Mouse (Mus musculus): ENCODE data around the gene Spcs1. TPM values are rescaled to one million over a fixed set of nuclear protein-coding genes. Genes with fewer than 3 reads are reported as not detected.
A peak's percentile ranks its signal among the peaks of the same experiment; 100 is the strongest.

The Spcs1 gene
- total RNA-seq (2014; fragmentation: Nextera tagmentation) (188 and 214 TPM in 2 replicates), total RNA-seq (2017) (91.6 and 97.9 TPM in 2 replicates)

DNA sequence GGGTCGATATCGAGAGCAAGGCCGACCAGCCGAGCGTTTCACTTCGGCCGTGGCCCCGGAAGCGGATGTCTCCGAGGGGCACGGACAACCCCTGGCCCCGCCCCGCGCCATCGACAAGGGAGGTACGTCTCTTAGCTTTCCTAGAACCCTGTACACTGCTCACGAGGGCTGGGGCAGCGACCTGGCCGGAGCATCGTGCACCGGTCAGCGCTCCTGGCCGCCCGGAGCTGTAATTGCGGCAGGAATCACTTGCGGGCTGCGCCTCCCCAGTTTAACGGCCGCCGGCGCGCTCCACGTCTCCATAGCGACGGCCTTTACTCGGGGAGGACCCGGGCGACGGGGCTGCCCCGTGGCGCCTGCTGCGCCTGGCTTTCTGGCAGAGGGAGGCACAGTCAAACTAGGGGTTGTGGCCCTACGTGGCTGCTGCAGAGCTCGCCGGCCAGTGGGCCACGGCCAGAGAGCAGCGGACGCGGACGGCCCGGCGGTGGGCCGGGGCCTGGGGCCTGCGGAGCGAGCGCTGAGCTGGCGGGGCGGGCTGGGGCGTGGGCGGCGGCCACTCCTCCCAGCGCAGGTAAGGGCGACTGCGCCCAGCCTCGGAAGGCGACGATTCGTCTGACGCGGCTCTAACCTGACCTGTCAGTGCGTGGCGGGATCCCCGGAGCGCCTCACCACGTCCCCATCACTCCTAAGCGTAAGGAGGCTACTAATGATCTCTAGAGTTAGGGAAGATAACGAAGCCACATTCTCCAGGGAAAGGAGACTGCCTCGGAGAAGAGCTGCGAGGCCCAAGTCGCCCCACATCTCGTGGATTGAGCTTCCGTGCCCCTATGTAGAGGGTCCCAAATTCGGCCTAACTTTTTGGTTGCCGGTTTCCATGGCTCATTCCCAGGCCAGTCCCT is at the start of gene Spcs1, which contains the start of gene Glt8d1:
Gene Spcs1, minus strand, starts transcription at position 366 of the 899 bp plus-strand sequence.
Gene Glt8d1, plus strand, starts transcription at position 94 of the 899 bp plus-strand sequence.
- peak; percentile 92 for ATAC-seq (replicated peaks; ENCODE audit: low FRiP score, low TSS enrichment, poor library complexity, severe bottlenecking)

DNA sequence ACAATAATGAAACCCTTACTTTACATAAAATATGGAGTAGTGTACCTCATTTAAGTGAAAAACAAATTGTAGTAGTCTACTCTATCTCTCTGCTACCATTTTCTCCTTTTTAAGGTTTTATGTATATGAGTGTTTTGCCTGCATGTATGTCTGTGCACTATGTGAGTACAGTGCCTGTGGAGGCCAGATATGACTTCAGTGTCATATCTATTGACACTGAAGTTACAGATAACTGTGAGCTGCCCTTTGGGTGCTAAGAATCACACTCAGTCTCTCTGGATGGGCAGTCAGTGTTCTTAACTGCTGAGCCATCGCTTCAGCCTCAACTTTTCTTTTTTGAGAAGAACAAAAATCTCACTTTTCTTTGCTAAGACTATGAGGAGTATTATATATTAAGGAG is 44.3 kb upstream of the Spcs1 start:
- ATAC-seq (replicated peaks; ENCODE audit: low FRiP score, low TSS enrichment, poor library complexity, severe bottlenecking): peak; percentile 98

DNA sequence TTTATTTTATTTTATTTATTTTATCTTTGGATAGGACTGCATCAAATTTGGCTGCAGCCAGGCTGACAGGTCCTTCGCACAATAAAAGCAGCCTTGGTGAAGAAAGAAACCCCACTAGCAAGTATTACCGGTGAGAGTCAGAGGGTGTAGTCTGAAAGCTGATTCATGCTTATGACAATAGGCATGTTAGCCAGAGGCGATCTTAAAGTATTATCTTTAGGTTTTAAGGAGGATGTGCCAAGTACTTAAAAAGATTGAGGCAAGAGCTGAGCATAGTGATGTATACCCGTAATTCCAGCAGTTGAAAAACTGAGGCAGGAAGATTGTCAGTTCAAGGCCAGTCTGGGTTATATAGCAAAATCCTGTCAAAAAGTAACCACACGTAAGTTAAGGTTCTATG is 43.8 kb upstream of the Spcs1 start:
- peak; percentile 57; the same call in 1 of the 2 replicates for ATAC-seq (replicated peaks; ENCODE audit: low FRiP score, low TSS enrichment, poor library complexity, severe bottlenecking)

DNA sequence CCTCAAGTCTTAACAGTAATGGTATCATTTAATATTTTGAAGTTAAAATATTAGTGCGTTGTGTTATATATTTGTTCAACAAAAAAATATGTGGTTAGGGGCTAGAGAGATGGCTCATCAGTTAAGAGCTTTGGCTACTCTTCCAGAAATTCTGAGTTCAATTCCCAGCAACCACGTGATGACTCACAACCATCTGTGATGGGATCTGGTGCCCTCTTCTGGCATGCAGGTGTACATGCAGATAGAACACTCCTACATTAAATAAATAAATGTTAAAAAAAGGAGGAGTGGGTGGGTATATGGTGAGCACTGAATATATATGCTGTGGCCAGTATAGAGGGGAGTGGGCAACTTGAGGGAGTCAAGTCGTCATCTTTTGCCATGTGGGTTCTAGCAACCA is 24.3 kb upstream of the Spcs1 start:
- ATAC-seq (replicated peaks; ENCODE audit: low FRiP score, low TSS enrichment, poor library complexity, severe bottlenecking): no peak

DNA sequence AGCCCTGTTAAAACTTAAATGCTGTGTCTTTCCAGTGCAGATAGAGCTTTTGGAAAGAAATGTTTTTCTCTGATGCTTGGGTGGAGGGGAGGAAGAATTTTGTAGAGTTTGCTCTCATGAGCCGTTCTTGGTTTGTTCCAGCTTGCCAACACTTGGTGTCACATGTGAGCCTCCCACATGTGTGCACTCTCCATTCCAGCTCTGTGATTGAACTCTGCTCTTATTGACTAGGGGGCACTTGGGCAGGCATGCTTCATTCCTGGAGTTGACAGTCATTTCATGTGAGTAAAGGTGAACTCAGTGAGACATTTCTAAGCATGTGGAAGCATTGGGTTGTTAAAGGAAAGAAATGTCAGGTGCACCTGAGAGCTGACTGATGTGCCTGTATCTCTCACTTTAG is 21.1 kb upstream of the Spcs1 start:
- ATAC-seq (replicated peaks; ENCODE audit: low FRiP score, low TSS enrichment, poor library complexity, severe bottlenecking): no peak

DNA sequence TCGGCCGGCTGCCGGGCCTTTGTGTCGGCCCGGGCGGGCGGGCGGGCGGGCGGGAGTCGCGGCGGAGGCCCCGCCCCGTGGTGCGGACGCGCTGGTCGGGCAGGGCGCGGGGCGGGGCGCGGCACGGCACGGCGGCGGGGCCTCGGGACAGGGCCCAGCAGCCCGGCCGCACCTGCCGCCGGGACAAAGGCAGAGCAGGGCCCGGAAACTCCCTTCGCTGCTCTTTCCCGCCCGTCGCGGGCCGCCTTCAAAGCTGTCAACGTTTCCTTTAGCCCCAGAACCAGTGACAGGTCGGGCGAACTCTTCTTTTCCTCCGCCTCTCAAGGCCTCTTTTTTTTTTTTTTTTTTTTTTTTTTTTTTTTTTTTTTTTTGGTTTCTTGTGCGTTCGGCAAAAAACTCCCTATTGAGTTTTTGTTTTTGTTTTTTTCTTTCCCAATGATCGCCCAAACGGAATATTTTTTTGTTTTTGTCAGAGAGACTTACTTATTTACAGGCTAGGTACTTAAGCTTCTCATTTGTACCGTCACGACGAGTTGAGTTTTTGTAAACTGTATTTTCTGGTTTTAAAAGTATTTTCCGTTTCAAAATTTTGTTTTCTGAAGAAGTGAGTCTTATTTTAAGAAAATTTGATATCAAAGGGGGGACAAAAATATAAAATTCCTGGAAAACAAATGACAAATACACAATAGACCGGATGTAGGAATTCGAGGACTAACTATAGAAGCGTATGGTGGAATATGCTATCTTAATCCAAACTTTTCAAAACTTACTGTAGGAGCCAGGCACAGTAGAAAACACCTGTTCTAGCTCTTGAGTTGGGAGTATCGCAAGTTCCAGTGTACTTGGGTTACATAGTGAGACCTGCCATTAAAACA is 18.1 kb upstream of the Spcs1 start:
- ATAC-seq (replicated peaks; ENCODE audit: low FRiP score, low TSS enrichment, poor library complexity, severe bottlenecking): peak; percentile 69

DNA sequence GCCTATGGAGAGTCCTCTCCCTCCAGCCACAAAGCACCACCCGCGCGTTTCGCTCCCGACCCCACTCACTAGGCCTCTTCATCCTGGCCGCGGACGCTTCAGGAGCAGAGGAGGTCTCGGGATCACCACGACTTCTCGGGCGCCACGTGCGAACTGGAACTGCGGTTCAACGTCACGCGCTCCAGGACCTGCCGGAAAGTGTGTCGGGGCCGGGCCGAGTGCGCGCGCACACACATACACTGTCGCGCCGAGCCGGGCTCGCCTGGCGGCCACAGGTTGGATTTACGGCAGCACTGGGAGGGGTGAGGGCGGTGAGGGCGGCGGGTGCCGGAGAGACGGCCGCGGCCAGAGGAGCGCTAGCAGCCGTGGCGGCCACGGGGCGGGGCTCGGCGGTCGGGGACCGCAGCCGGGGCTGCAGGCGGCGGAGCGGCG is 17.4 kb upstream of the Spcs1 start, which contains the start of the genes Pbrm1 and Gnl3:
Gene Pbrm1, plus strand, starts transcription at position 279 of the 432 bp plus-strand sequence.
Gene Gnl3, minus strand, starts transcription at position 293 of the 432 bp plus-strand sequence.
- peak; percentile 64 for ATAC-seq (replicated peaks; ENCODE audit: low FRiP score, low TSS enrichment, poor library complexity, severe bottlenecking)

DNA sequence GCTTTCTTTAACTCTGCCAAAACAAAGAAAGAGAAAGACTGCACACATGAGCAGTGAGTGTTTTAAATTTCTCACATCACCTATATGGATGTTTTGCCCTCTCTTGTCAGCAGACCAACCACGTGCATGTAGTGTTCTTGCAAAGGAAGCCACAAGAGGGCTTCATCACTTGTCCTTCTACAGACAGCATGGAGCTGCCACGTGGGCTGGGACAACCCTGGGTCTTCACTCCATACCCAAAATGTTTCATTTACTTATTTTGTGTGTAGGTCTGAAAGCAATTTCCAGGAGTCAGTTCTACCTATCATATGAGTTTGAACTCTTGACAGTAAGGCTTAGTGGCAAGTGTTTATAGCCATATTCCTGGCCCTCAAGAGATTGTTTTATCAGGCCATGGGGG is 16.4 kb upstream of the Spcs1 start:
- ATAC-seq (replicated peaks; ENCODE audit: low FRiP score, low TSS enrichment, poor library complexity, severe bottlenecking): peak; percentile 68

DNA sequence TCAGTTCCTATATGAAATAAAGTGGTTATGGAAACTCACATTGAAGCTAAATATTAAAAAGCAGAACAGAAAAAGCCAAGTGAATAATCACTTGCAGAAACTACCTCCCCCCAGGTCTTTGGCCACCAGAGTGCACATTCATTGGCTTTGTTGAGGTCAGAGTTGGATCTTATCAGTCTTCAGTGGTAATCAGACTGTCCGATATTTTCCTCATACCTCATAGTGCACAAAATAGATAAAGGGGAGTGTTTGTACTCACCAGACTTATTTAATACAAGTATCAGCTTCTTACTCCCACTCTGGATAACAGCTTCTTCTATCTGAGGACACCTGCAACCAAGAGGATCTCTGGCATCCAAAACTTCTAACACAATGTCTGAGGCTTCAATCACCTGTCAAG is 14.6 kb upstream of the Spcs1 start:
- ATAC-seq (replicated peaks; ENCODE audit: low FRiP score, low TSS enrichment, poor library complexity, severe bottlenecking): no peak

DNA sequence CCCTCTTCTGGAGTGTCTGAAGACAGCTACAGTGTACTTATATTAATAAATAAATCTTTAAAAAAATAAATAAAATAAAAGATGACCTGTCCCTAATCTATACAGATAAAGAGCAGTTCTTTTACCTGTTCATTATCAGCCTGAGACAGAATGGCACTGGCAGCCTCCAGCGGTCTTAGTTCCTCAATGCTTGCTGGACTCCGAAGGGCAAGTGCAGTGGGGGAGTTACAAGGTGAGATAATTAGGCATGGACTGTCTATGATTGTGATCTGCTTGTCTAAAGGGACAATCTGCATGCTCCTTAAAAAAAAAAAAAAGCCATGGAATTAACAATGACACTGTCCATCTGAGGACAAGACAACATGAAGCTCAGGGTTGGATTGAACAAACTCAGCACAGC is 12.5 kb upstream of the Spcs1 start:
- ATAC-seq (replicated peaks; ENCODE audit: low FRiP score, low TSS enrichment, poor library complexity, severe bottlenecking): no peak

DNA sequence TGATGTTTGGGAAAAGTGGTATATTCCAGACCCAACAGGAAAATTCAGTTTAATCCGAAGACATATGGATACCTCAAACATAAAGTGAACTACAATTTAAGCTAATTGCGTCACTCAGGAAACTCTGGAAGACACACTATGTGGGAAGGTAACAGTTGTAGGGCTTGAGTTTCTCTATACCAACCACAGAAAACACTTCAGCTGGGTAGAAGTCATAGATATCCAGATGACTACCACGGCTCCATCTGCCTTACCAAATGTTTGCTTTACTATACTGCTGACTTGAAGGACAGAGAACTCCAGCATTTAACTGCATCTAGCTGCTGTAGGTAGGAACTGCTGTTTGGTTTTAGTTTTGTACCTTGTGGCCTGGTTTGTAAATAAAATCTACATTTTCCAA is 10.1 kb upstream of the Spcs1 start:
- no peak for ATAC-seq (replicated peaks; ENCODE audit: low FRiP score, low TSS enrichment, poor library complexity, severe bottlenecking)

DNA sequence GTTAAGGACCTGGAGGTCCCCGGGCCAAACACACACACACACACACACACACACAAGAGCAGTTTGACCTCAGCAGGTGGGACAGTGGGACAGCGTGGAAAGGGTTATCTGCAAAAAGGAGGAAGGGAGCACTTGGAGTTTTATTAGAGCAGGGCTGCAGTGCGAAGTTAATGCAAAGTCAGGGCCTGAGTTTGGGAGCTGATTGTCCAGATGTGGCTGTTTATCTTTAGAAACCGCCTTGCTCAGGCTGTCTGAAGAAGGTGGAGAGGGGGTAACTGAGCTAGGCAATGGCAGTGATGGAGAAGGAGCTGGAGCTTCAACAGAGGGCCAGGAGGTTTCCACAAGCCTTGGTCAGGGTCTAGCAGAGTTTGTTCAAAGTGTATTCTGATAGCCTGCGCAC is 5.3 kb upstream of the Spcs1 start:
- ATAC-seq (replicated peaks; ENCODE audit: low FRiP score, low TSS enrichment, poor library complexity, severe bottlenecking): peak; percentile 82

DNA sequence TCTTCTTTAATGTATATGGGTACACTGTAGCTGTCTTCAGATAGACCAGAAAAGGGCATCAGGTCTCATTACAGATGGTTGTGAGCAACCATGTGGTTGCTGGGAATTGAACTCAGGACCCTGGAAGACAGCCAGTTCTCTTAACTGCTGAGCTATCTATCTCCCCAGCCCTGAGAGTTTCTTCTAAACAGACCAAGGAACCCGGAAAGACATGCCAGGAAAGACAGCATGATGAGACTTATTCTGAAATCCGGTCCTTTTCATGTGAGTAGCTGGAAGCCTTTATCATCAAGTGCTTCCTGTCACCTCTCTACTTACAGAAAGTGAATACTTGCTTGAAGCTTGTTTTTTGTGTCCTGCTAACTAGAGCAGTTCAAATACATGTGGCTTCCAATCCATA is 3.1 kb upstream of the Spcs1 start:
- no peak for ATAC-seq (replicated peaks; ENCODE audit: low FRiP score, low TSS enrichment, poor library complexity, severe bottlenecking)

DNA sequence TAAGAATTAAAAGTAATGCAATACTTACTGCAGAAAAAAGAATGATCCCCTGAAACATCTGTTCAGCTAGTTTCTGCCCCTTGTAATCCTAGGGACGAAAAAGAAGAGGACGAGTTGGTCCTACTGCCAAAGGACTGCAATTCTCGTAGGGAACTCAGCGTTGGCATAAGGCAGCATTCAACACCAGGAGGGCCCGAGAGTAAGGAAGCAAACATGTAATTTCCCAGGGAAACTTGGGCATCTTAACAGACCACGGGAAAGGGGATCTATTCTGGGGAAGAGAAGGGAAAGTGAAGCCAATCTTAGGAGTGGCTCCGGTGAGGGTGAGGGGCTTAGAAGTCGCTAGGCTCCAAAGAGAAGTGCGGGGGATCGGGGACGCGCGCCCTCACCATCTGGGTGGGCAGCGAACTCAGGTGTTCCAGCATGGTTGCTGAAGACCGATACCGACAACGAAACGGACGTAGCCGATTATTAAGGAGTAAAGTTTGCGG is 611 bp downstream of the Spcs1 start:
- 0 out of 2 replicates have a peak, but pooled peaks have one; percentile 35 for ATAC-seq (replicated peaks; ENCODE audit: low FRiP score, low TSS enrichment, poor library complexity, severe bottlenecking)

DNA sequence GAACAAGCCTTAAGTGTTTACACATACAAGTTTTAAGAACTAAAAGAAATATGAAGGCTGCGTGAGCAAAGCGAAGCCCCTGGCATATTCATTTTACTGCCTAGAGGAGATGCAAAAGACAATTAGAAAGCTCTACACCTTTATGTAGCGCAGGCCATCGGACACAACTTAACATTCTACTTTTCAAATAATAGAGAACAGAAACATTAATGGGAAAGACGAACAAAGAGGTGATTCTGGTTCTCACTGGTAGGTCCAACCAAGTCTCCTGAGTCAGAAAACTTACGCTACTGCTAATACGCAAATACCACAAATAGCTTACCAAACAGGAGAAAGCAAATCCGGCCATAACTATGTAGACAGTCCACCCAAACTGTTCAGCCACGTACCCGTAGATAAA is 1.1 kb downstream of the Spcs1 start:
- ATAC-seq (replicated peaks; ENCODE audit: low FRiP score, low TSS enrichment, poor library complexity, severe bottlenecking): no peak

DNA sequence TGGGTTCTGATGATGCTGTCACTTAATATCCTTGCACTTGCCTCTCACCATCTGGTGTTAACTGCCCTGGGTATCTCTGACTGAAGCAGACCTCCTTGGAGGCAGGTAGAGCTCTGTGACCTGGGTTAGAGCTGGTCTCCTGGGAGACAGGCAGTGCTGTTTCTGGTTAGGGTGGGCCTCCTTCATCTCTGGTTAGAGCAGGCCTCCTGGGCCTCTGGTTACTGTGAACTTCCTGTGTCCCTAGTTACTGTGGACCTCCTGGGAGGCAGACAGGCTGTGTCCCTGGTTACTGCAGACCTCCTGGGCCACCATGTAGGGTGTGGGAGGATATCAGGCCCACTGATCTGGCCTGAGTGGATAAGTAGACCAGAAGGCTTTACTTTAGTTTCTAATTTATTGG is 5.1 kb downstream of the Spcs1 start:
- ATAC-seq (replicated peaks; ENCODE audit: low FRiP score, low TSS enrichment, poor library complexity, severe bottlenecking): no peak

DNA sequence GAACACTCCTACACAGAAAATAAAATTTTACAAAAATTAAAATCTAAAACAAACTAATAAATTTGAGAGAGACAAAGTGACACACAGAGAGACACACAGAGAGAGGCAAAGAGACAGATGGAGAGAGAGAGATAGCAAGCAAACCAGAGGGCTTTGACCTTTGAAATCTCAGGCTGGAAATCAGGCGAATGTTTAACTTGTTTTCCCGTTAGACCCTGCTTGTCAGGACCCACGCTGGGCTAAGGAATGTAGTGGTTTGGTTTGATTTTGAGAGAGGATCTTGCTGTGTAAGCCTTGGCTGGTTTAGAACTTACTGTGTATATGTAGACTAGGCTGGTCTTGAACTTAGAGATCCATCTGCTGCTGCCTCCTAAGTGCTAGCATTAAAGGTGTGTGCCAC is 25.2 kb downstream of the Spcs1 start:
- no peak for ATAC-seq (replicated peaks; ENCODE audit: low FRiP score, low TSS enrichment, poor library complexity, severe bottlenecking)

DNA sequence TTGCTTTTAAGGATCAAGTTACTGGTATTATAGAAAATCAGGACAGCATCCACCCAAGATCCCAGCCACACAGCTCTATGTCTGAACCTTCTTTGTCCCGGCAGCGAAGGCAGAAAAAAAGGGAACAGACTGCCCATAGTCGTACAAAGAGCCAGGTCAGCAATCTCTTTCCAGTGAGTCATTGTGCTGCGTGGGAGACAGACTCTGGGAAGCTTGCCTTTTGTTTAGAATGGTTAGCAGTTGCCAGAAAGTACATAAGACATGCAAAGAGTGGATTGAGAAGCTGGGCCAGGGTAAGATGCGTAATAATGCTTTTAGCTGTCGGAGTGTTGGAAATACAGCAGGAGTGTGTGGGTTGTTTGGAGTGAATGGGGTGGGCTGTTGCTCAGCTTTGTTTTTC is 27.3 kb downstream of the Spcs1 start:
- ATAC-seq (replicated peaks; ENCODE audit: low FRiP score, low TSS enrichment, poor library complexity, severe bottlenecking): no peak

DNA sequence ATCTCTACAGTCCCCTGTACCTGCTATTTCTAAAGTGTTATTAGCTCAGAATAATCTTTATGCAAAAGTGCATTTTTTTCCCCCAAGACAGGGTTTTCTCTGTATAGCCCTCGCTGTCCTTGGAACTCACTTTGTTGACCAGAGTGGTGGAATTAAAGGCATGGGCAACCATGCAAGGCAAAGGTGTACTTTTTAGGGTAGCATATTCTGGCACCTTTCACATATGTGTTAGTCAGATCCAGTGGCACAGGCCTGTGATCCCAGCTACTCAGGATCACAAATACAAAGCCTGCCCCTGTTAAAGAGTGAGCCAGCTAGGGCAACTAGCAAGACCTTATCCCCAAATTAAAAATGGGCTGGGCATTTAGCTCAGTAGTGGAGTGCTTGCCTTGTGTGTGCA is 41.1 kb downstream of the Spcs1 start:
- ATAC-seq (replicated peaks; ENCODE audit: low FRiP score, low TSS enrichment, poor library complexity, severe bottlenecking): no peak

DNA sequence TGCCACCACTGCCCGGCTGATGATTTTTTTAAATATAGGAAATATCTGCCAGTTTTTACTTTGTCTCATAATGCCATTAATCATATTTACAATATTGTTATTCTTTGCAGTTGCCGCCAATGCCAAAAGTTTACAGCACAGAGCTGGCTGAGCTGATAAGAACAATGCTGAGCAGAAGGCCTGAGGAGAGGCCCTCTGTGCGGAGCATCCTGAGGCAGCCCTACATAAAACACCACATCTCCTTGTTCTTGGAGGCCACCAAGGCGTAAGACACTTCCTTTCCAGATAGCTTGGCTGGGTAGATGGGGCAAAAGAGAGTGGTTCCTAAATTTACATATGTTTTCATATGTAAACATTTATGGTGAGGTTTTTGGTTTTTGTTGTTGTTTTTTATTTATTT is 42.4 kb downstream of the Spcs1 start:
- peak; percentile 68 for ATAC-seq (replicated peaks; ENCODE audit: low FRiP score, low TSS enrichment, poor library complexity, severe bottlenecking)

Measured in megakaryocyte-erythroid progenitor cell, adult 5-6 weeks (primary cell).